Mouse (Mus musculus) kidney, adult 2 months (tissue): Measurements from ENCODE around the gene Rmi1. TPM values are rescaled to one million over a fixed set of nuclear protein-coding genes. Genes with fewer than 3 reads are reported as not detected.
A peak's percentile ranks its signal among the peaks of the same experiment; 100 is the strongest.

Experiments
- DNase-seq: peaks from one replicate; pipeline ENCODE4 v3.0.0; 2021
- H3K27ac ChIP-seq: fragments of 200-500 bp; 2 replicates; pipeline ENCODE4 v1.5.1; 2012; ENCODE audit warnings: low read depth, low read length, control low read depth, inconsistent platforms; ENCODE audit not compliant: insufficient read depth
- H3K27me3 ChIP-seq: fragments of 200-500 bp; replicated peaks from 2 replicates; pipeline ENCODE4 v1.6.1; 2012; ENCODE audit warnings: mild to moderate bottlenecking, moderate library complexity, low read length, inconsistent platforms; ENCODE audit not compliant: control insufficient read depth, insufficient read depth
- H3K36me3 ChIP-seq: fragments of 200-500 bp; 2 replicates; pipeline ENCODE4 v1.6.1; 2012; ENCODE audit warnings: mild to moderate bottlenecking, moderate library complexity, low read length, inconsistent platforms; ENCODE audit not compliant: control insufficient read depth, insufficient read depth
- H3K4me1 ChIP-seq: fragments of 200-500 bp; 2 replicates; pipeline ENCODE4 v1.6.1; 2011; ENCODE audit warnings: low read length; ENCODE audit not compliant: control insufficient read depth, insufficient read depth
- H3K4me3 ChIP-seq: fragments of 200-500 bp; 2 replicates; pipeline ENCODE4 v1.5.1; 2011; ENCODE audit warnings: mild to moderate bottlenecking, low read depth, low read length, control low read depth; ENCODE audit not compliant: insufficient read depth
- CTCF ChIP-seq: fragments of 200-500 bp; conservative IDR thresholded peaks from 2 replicates; pipeline ENCODE4 v1.5.1; 2011; ENCODE audit warnings: low read depth, mild to moderate bottlenecking, control low read depth, low read length, moderate library complexity, mixed read lengths; ENCODE audit not compliant: insufficient read depth, insufficient read length
- POLR2A ChIP-seq: fragments of 200-500 bp; IDR thresholded peaks from one replicate; pipeline ENCODE4 v1.6.1; 2011; ENCODE audit warnings: low read depth, low read length, control low read depth
- WGBS: fragments of 180-500 bp; shearing (Covaris S2); methylation state at CpG from one replicate; pipeline ENCODE4 v1.1.7; 2018; 5-methylcytosine and 5-hydroxymethylcytosine counted together
- polyA plus RNA-seq: library from polyadenylated mRNA; depleted of rRNA; stranded (reverse); fragments of >200 nt; gene quantifications from 2 replicates; pipeline ENCODE4 v1.2.3, GENCODE M21; 2012

Gene Rmi1
- polyA plus RNA-seq, 1 experiment: 7.1 TPM

DNA sequence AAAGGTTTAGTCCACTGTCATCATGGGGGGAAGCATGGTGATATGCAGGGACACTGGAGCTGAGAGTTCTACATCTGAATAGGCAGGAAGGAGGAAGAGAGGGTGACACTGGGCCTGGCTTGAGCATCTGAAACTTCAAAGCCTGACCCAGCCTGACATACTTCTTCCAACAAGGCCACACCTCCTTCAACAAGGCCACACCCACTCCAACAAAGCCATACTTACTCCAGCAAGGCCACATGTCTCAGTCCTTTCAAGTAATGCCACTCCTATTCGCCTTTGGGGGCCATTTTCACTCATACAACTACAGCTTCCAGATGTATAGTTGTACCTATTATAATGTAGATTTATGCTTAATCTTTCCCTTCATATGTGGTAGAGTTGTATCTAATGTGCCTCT is 34.4 kb upstream of the Rmi1 start:
- no peaks in the 10 kb centered on the region for H3K36me3 ChIP-seq
- 82% methylated on average over 1 of the region's 1 CpGs for WGBS
- H3K4me3 ChIP-seq: no peak overlapping the region
- no peaks in the 10 kb centered on the region for H3K27me3 ChIP-seq
- no peak overlapping the region for H3K27ac ChIP-seq
- DNase-seq: no peak
- TF ChIP-seq CTCF (no peak), POLR2A (no peak)
- H3K4me1 ChIP-seq: no peaks in the 10 kb centered on the region

DNA sequence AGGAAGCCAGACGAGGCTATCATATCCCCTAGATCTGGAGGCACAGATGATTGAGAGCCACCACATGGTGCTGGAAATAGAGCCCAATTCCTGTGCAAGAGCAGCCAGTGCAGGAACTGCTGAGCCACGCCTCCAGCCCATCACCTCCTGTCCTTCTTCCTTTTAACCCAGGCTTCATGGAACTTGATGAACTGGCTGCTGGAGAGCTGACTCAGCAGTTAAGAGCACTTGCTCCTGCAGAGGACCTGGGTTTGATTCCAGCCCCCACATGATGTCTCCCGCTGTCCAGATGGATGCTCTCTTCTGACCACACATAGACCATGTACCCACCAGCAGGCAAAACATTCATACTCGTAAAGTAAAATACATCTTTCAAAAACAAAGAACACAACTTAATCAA is 33.2 kb upstream of the Rmi1 start:
- Histone ChIP-seq H3K36me3 (no peaks in the 10 kb centered on the region), H3K27ac (no peak overlapping the region), H3K4me1 (no peaks in the 10 kb centered on the region), H3K27me3 (no peaks in the 10 kb centered on the region), H3K4me3 (no peak overlapping the region)
- DNase-seq: no peak
- WGBS: 76% methylated on average over 4 of the region's 4 CpGs
- TF ChIP-seq CTCF (no peak), POLR2A (no peak)

DNA sequence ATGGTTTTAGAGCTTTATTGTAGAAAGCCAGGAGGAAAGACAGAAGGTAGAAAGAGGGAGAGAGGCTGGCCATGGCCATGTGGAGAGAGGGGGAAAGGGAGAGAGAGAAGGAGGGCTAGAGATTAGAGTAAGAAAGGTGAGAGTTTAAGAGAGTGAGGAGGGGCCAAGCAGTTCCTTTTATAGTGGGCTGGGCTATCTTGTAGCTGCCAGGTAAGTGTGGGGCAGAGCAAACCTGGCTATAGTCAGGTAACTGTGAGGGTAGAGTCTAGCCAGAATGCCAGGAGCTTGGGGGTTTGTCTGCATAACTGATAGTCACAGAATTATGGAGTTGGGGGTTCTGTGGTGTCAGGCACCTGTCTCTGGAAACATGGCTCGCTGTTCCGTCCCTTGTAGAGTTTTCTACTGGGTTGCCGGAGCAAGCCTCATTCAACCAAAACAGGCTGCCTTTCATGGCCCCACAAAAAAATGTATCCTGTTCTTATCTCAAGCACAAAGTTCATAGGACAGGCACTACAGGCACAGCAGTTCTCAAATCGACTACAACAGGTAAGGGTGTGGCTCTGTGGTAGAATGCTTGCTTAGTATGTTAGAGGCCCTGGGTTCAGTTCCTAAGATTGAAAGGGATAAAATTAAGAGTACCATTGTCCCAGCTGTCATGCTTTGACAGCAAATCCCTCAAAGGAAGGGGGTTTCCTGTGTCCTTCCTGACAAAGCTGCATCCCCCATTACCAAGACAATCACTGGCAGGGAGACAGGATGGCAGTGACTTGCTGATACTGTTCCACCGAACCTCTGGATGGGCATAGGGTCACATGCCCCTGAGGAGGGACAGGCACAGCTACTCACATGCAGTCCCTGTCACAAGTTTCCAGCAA is 29.5 kb upstream of the Rmi1 start:
- no peak for TF ChIP-seq CTCF
- no peak for TF ChIP-seq POLR2A
- Histone ChIP-seq H3K4me1 (no peaks in the 10 kb centered on the region), H3K36me3 (no peaks in the 10 kb centered on the region), H3K27me3 (no peaks in the 10 kb centered on the region), H3K4me3 (no peak overlapping the region), H3K27ac (no peak overlapping the region)
- 81% methylated on average over 5 of the region's 5 CpGs for WGBS
- DNase-seq: no peak

DNA sequence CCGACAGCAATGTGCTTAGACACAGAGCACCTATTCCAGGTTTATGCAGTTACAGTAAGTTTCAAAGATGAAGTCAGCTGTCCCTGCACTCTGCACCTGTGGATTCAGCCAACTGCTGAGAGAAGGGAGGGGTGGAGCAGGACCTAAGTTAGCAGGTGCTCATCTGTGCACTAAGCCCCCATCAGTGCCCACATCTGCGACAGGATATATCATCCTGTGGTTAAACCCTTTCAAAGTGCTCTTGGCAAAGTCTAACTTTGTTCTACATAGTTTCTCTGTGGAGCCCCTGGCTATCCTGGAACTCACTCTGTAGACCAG is 28.9 kb upstream of the Rmi1 start:
- Histone ChIP-seq H3K36me3 (no peaks in the 10 kb centered on the region), H3K4me1 (no peaks in the 10 kb centered on the region), H3K27me3 (no peaks in the 10 kb centered on the region), H3K27ac (no peak overlapping the region), H3K4me3 (no peak overlapping the region)
- TF ChIP-seq CTCF: no peak
- no peak for TF ChIP-seq POLR2A
- WGBS: 82% methylated on average over 2 of the region's 2 CpGs
- DNase-seq: no peak

DNA sequence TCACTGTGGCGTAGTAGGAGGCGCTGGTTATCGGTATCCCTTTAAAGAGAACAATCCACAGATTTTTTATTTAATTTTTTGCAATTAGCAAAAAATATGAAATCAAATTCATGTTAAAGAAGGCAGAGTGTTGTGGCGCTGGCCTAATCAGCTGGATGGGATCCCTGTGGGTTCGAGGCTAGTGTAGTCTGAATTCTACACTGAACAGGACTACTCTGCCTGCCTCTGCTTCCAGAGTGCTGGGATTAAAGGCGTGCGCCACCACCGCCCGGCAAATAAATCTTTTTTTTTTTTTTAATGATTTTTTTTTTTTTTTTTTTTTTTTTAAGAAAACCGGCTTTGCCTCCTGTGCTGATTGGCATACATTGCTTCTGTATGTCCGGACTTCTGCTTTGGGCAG is 17.7 kb upstream of the Rmi1 start:
- Histone ChIP-seq H3K4me3 (peak overlapping the region; percentile 65), H3K36me3 (peaks cover 9% of the 10 kb centered on the region), H3K27ac (no peak overlapping the region), H3K4me1 (peaks cover 9% of the 10 kb centered on the region; the same call in 1 of the 2 replicates), H3K27me3 (no peaks in the 10 kb centered on the region)
- WGBS: 39% methylated on average over 11 of the region's 11 CpGs
- TF ChIP-seq CTCF (no peak), POLR2A (no peak)
- DNase-seq: no peak

- Histone ChIP-seq H3K4me3 (peak within 1 kb of the TSS; percentile 65), H3K27ac (peak within 1 kb of the TSS; percentile 6; the same call in 1 of the 2 replicates), H3K4me1 (peaks cover 9% of the 10 kb centered on the region; the same call in 1 of the 2 replicates), H3K27me3 (no peaks in the 10 kb centered on the region), H3K36me3 (peaks cover 9% of the 10 kb centered on the region)
- DNase-seq: peak; percentile 79
- WGBS: 3% methylated on average over 80 of the region's 80 CpGs
- TF ChIP-seq POLR2A (no peak), CTCF (no peak)
These were observed 17.1 kb upstream of the Rmi1 start, which contains the start of gene 2210016F16Rik for GRCm38 (mm10) chr13:58384779-58385546. Gene 2210016F16Rik, minus strand, starts transcription at chr13:58385225.

GRCm38 (mm10) chr13:58385547-58385920 is 16.5 kb upstream of the Rmi1 start:
- WGBS: 62% methylated on average over 7 of the region's 7 CpGs
- H3K27me3 ChIP-seq: no peaks in the 10 kb centered on the region
- peak overlapping the region; percentile 65 for H3K4me3 ChIP-seq
- TF ChIP-seq POLR2A (no peak), CTCF (no peak)
- no peak for DNase-seq
- peaks cover 8% of the 10 kb centered on the region for H3K36me3 ChIP-seq
- H3K4me1 ChIP-seq: peaks cover 9% of the 10 kb centered on the region; the same call in 1 of the 2 replicates
- H3K27ac ChIP-seq: no peak overlapping the region
